ENCODE assay signal across 9 mouse cellular contexts in genomic region chr16:78452303-78452702, GRCm38 (mm10).
DNase-seq lines count a peak whose midpoint lies in the region; ATAC-seq lines count a peak whose summit lies in the region.
"Had no signal": no experiment of that assay in that cellular context is flagged by ENCODE, and none has a peak within 500 bp of the region (broad histone marks: within the 10 kb centered on the region; RNA-seq: fewer than 3 reads in every experiment).

No protein-coding gene starts in this region.

- no peaks in the 10 kb centered on the region for H3K36me3 ChIP-seq in hindbrain, embryonic 11.5 days (ENCODE audit: control insufficient read depth, insufficient read depth, low read length)
- H3K36me3 ChIP-seq in hindbrain, embryonic 10.5 days, result no peaks in the 10 kb centered on the region
- H3K36me3 ChIP-seq: embryonic facial prominence, embryonic 13.5 days had no signal

- no peak overlapping the region for H3K4me2 ChIP-seq in hindbrain, embryonic 11.5 days (replicated peaks; ENCODE audit: low read depth, low read length)
- H3K4me2 ChIP-seq: embryonic facial prominence, embryonic 13.5 days had no signal

- no peak overlapping the region for H3K9ac ChIP-seq in hindbrain, embryonic 11.5 days (ENCODE audit: low read depth, low read length)
- H3K9ac ChIP-seq: embryonic facial prominence, embryonic 13.5 days had no signal

- no peak overlapping the region for H3K27ac ChIP-seq in hindbrain, embryonic 11.5 days (ENCODE audit: low read depth, low read length)
- H3K27ac ChIP-seq in hindbrain, embryonic 10.5 days, result no peak overlapping the region
- H3K27ac ChIP-seq: embryonic facial prominence, embryonic 13.5 days had no signal

- no peak overlapping the region for H3K4me3 ChIP-seq in hindbrain, embryonic 11.5 days (ENCODE audit: low read depth, low read length)
- H3K4me3 ChIP-seq in hindbrain, embryonic 10.5 days, result no peak overlapping the region
- H3K4me3 ChIP-seq: embryonic facial prominence, embryonic 13.5 days had no signal

- H3K27me3 ChIP-seq in hindbrain, embryonic 11.5 days (ENCODE audit: control insufficient read depth, insufficient read depth, low read length), result no peaks in the 10 kb centered on the region
- H3K27me3 ChIP-seq in hindbrain, embryonic 10.5 days (ENCODE audit: insufficient read depth, poor library complexity, severe bottlenecking), result no peaks in the 10 kb centered on the region
- H3K27me3 ChIP-seq: embryonic facial prominence, embryonic 13.5 days had no signal

- H3K4me1 ChIP-seq in hindbrain, embryonic 11.5 days (replicated peaks; ENCODE audit: control insufficient read depth, insufficient read depth, low read length), result no peaks in the 10 kb centered on the region; the same call in 1 of the 2 replicates
- H3K4me1 ChIP-seq in hindbrain, embryonic 10.5 days (replicated peaks), result no peaks in the 10 kb centered on the region
- H3K4me1 ChIP-seq: embryonic facial prominence, embryonic 13.5 days had no signal

- 19% methylated on average over 10 of the region's 10 CpGs for WGBS in hindbrain, embryonic 11.5 days
- 20% methylated on average over 10 of the region's 10 CpGs for whole genome bisulfite sequencing in hindbrain, embryonic 10.5 days

- peak; percentile 86 for DNase-seq in hindbrain, embryonic 11.5 days (ENCODE audit: low spot score)
- DNase-seq in hindbrain, embryonic 10.5 days (ENCODE audit: low spot score), result no peak
- peak; percentile 86 for DNase-seq in 416B (ENCODE audit: low read depth)
- peak; percentile 78 for DNase-seq in NIH3T3 (ENCODE audit: low read depth)
- DNase-seq in embryo, embryonic 9.5 days (ENCODE audit: extremely low spot score), result peak; percentile 68
- DNase-seq in mesoderm, embryonic 11.5 days (ENCODE audit: low read depth, low spot score), result peak; percentile 78

- no peaks in the 10 kb centered on the region for H3K9me3 ChIP-seq in hindbrain, embryonic 11.5 days (ENCODE audit: control insufficient read depth, low read length)
- H3K9me3 ChIP-seq in hindbrain, embryonic 10.5 days, result peaks cover 4% of the 10 kb centered on the region; the same call in 1 of the 2 replicates

- peak; percentile 33; the same call in 1 of the 2 replicates for ATAC-seq in hindbrain, embryonic 11.5 days (ENCODE audit: low FRiP score)
- peak; percentile 89 for ATAC-seq in inflammation-experienced regulatory T-cells, adult 6 months
- ATAC-seq in erythroblast, adult 5-6 weeks (replicated peaks; ENCODE audit: low FRiP score, poor library complexity, severe bottlenecking), result no peak; the same call in 1 of the 2 replicates
